Mouse (Mus musculus): ENCODE data around the gene Olfr959.
A peak's percentile ranks its signal among the peaks of the same experiment; 100 is the strongest.

The Olfr959 gene

DNA sequence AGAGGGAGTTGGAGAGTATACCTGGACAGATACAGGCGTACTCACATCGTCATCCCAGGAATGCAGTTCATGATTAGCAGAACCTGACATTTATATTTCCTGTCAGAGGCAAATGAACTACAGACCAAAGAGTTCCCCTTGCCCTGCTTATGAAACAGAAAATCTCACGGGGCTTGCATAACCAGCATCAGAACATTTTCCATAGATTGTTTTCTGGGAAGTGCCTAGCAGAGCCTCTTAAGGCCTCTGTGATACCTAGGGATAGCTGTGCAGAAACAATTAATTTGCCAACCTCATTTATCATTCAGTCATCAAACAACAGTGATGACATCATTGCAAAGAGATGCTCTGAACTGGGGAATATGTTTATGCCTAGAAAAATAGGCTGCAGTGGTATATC is at the start of gene Olfr959:
Olfr959 (minus strand) TSS at position 101 of the 400 bp plus-strand sequence.
- DNase-seq (ENCODE audit: low read depth, low spot score): no peak

GRCm38 (mm10) chr9:39624711-39625110 is 49.3 kb upstream of the Olfr959 start:
- DNase-seq (ENCODE audit: low read depth, low spot score): no peak

- no peak for DNase-seq (ENCODE audit: low read depth, low spot score)
These were observed 48.4 kb upstream of the Olfr959 start for GRCm38 (mm10) chr9:39623783-39624182.

DNA sequence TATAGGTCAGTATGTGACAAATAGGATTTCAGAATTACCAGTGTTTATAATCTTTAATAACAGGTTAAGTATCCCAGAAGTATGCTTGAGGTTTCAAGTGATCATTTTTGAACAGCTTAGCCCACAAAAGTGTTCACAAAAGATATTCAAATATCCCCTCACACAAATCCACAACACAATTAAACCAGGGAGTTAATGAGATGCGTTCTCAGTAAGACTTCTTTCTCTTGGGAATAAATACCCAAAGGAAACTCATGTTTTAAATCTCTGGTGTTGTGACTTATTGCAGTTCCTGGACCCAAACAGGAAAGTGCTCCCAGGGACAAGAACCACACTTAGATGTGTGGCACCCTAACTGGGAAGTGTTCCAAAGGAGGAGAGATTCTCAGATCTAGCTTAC is 45.7 kb upstream of the Olfr959 start, which contains the start of gene Olfr960:
Olfr960 (plus strand) TSS at position 301 of the 400 bp plus-strand sequence.
- no peak for DNase-seq (ENCODE audit: low read depth, low spot score)

DNA sequence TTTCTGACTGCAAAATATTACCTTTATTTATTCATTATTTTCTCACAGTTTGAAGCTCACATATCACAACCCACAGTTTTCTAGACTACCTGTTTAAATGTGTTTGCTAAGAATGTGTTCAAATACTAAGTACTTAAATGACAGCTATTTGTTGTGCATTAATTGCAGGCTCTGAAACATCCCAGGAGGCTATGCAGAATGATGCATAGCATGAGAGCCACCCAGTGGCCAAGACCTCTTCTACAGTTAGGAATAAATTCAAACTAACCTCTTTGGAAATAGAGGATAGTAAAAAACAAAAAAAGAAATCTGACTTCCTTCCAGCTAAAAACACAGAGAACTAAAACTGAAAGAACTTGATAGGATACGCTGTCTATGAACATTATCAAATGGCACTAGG is 36.6 kb upstream of the Olfr959 start:
- DNase-seq (ENCODE audit: low read depth, low spot score): no peak

DNA sequence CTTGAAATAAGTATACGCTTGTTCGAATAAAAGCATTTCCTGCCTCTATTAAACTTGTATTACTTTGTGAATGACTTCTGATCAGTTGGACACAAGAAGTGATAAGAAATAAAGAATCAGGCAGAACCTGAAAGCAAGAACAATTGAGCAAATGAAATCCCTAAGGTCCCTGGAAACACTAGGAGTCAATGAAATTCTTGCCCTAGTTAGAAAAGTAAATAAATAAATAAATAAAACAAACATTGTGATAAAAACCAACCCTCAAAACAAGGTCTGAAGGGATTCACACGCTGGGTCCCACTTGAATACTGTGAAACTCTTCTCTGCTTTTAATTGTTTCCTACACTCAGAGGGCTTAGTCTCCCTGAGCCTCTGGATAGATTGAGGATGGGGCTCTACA is 35.0 kb upstream of the Olfr959 start, which contains the start of gene Olfr148:
Olfr148 (plus strand) TSS at position 301 of the 400 bp plus-strand sequence.
- no peak for DNase-seq (ENCODE audit: low read depth, low spot score)

DNA sequence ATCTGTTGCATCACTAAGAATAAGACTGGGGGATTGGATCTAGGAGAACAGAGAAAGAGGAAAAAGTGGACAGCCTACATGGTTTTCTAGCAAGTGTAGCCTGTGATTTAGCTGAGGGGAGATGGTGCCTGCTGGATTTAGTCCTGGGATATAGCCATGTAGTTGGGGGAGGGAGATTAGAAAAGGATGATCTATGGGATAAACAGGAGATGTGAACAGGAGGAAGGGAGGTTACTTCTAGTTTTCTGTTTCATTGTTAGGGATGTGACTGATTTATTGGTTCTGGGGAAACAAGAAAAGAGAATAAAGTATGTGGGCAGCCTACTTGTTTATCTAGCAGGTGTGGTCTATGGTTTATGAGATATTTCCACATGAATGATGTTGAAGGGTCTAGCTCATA is 33.1 kb upstream of the Olfr959 start:
- no peak for DNase-seq (ENCODE audit: low read depth, low spot score)

GRCm38 (mm10) chr9:39603999-39604453 is 28.7 kb upstream of the Olfr959 start, which contains the start of gene AW551984:
Gene AW551984, minus strand, starts transcription at chr9:39604403.
- DNase-seq (ENCODE audit: low read depth, low spot score): peak; percentile 6

- DNase-seq (ENCODE audit: low read depth, low spot score): peak; percentile 14
These were observed 28.0 kb upstream of the Olfr959 start for GRCm38 (mm10) chr9:39603333-39603845.

DNA sequence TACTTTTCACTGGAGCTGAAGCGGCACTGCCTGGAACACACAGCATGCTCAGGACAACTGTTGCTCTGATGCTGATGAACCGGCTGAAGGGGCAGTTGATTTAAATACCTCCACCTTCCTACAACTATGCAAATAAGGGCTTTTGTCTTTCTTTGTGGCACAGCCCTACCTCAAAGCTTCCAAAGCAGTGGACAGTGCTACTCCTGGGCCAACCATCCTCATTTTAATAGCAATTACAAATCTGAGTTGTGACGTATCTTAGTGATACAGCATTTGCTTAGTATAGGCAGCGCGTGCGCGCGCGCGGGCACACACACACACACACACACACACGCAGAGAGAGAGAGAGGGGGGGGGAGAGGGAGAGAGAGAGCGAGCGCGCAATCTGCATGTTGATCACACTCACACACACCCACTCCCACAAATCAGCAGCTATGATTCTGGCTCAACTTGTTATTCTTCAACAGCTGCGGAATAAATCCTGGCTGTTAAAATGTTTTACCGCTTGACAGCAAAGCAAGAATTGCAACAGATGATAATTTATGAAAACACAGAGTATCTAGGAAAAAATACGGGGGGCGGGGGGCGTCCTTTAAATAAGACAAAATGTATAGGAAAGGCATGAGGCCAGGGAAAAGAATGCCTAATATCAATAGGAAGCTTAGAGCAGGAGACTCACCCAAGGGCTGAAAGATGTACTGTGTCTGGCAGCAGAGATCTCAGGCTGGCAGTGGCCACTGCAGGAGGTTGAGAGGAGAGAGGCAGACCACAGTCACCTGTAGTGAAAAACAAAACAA is 27.4 kb upstream of the Olfr959 start:
- DNase-seq (ENCODE audit: low read depth, low spot score): peak; percentile 59

DNA sequence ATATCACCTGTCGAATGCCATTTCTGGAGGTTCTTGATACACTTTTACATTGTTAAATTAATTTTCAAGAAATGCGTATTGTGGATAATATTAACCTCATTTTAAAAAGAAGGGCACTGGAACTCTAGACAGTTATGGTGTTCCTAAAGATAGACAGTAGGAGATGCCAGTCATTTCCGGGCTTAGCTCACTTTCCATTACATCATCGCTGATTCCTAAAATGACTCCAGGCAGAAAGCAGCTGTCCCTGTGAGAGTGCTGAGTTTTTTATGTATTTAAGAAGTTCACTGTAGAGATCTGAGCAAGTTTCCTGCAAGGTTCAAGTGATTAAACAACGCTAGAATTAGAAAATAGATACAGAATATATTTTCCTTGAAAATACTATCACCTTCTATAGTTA is 1.7 kb upstream of the Olfr959 start:
- no peak for DNase-seq (ENCODE audit: low read depth, low spot score)

- DNase-seq (ENCODE audit: low read depth, low spot score): no peak
These were observed 17.1 kb downstream of the Olfr959 start for GRCm38 (mm10) chr9:39558349-39558647.

DNA sequence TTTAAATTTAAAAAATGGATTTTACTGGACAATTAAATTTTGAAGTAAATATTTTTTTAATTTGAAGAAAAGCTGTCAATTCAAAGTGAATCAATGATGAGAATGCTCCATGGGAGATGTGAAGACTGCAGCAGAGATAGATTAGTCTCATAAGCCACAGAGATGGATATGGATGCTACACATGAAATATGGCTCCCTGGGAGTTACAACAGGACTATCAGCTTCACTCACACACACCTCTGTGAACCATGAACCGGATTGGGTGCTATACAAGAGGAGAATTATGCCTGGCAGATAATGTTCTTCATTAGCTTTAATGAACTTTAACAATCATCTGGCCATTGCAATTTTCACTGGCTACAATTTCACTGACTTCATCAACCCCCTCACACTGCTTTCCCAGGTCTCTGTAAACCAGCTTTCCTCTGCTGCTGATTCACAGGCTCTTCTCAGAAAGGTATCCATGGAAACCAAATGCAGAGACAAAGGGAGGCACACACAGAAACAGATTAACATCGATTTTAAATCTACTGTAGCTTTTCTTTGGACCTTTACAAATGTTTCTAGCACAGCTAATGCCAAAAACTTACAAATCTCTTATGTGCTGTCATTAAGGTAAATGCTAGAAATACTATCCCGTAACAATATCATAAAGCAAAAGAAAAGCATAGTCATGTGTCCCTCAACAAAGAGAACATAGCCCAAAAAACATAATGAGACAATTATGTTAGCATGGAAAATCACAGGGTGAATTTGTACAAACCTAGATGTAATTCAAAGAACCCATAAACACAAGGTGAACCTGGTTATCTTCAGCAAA is 17.6 kb downstream of the Olfr959 start:
- DNase-seq (ENCODE audit: low read depth, low spot score): peak; percentile 76

GRCm38 (mm10) chr9:39553946-39554345 is 21.4 kb downstream of the Olfr959 start, which contains the start of gene Olfr958:
Gene Olfr958, minus strand, starts transcription at chr9:39554054.
- no peak for DNase-seq (ENCODE audit: low read depth, low spot score)

DNA sequence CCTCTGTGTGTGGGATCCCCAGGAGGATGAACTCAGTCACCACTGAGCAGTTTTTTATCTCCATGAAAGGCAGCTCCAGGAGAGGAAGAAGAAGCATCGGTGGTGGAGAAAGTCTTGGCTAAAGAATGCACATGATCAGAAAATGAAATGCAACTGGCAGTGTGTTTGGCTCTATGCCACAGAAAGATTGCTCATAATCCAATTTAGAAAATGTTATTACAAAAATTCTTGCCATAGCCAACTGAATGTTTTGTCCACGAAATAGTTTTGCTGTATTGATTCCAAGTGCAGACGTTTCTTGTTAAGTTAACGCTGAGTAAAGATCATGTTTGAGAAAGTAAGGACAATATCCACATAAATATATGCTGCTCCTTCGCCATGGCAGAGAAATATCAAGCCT is 24.6 kb downstream of the Olfr959 start:
- DNase-seq (ENCODE audit: low read depth, low spot score): no peak

GRCm38 (mm10) chr9:39523616-39524285 is 51.6 kb downstream of the Olfr959 start:
- no peak for DNase-seq (ENCODE audit: low read depth, low spot score)
